Mouse (Mus musculus) ES-E14 (cell line): Measurements from ENCODE around the gene Trabd. TPM values are rescaled to one million over a fixed set of nuclear protein-coding genes. Genes with fewer than 3 reads are reported as not detected.
A peak's percentile ranks its signal among the peaks of the same experiment; 100 is the strongest.

Source experiments
- DNase-seq: peaks from one replicate; pipeline ENCODE4 v3.0.0-alpha.2; 2013; ENCODE audit warnings: low read depth, low spot score
- H3K27ac ChIP-seq: 2 replicates; pipeline ENCODE4 v1.5.1; 2012; ENCODE audit warnings: low read depth, mild to moderate bottlenecking, low read length, moderate library complexity, mixed read lengths; ENCODE audit not compliant: poor library complexity, insufficient read depth, severe bottlenecking
- H3K36me3 ChIP-seq: 2 replicates; pipeline ENCODE4 v1.6.1; 2012; ENCODE audit warnings: mild to moderate bottlenecking, low read length, moderate library complexity, mixed read lengths; ENCODE audit not compliant: control insufficient read depth, poor library complexity, insufficient read depth, severe bottlenecking
- H3K4me1 ChIP-seq, 2 experiments: fragments of 150-350 bp in 1 of 2; sonication (generic) in 1 of 2; 2 replicates each; pipeline ENCODE4 v1.6.1; 2012; ENCODE audit warnings: low read length in 2 of 2, mild to moderate bottlenecking in 1 of 2, mixed read lengths in 1 of 2; ENCODE audit not compliant: control insufficient read depth in 2 of 2, insufficient read depth in 2 of 2, poor library complexity in 1 of 2
- H3K4me3 ChIP-seq, 2 experiments: fragments of 150-350 bp in 1 of 2; sonication (generic) in 1 of 2; 2 replicates each; pipeline ENCODE4 v1.5.1; 2012; ENCODE audit warnings: low read length in 2 of 2, low read depth in 1 of 2, mild to moderate bottlenecking in 1 of 2, mixed read lengths in 1 of 2; ENCODE audit not compliant: insufficient read depth in 1 of 2, poor library complexity in 1 of 2, severe bottlenecking in 1 of 2
- H3K9ac ChIP-seq: 2 replicates; pipeline ENCODE4 v1.6.1; 2012; ENCODE audit warnings: low read depth, mild to moderate bottlenecking, low read length, mixed read lengths; ENCODE audit not compliant: poor library complexity, insufficient read depth, severe bottlenecking
- H3K9me3 ChIP-seq: fragments of 150-350 bp; sonication (generic); 2 replicates; pipeline ENCODE4 v1.6.1; 2012; ENCODE audit warnings: low read depth, mild to moderate bottlenecking, low read length; ENCODE audit not compliant: control insufficient read depth, insufficient read depth
- CHD2 ChIP-seq: IDR thresholded peaks from 2 replicates; pipeline ENCODE4 v1.6.1; 2014; ENCODE audit warnings: mild to moderate bottlenecking, low read depth, low read length, inconsistent platforms
- HCFC1 ChIP-seq: IDR thresholded peaks from 2 replicates; pipeline ENCODE4 v1.6.1; 2012; ENCODE audit warnings: low read length, inconsistent platforms, borderline replicate concordance; ENCODE audit not compliant: insufficient read depth
- MAFK ChIP-seq: IDR thresholded peaks from 2 replicates; pipeline ENCODE4 v1.6.1; 2014; ENCODE audit warnings: mild to moderate bottlenecking, low read depth, low read length, inconsistent platforms; ENCODE audit not compliant: insufficient read depth
- ZC3H11A ChIP-seq: IDR thresholded peaks from 2 replicates; pipeline ENCODE4 v1.6.1; 2012; ENCODE audit warnings: low read depth, mild to moderate bottlenecking, inconsistent platforms, low read length, borderline replicate concordance
- ZNF384 ChIP-seq: IDR thresholded peaks from 2 replicates; pipeline ENCODE4 v1.6.1; 2012; ENCODE audit warnings: low read depth, low read length, inconsistent platforms
- in situ Hi-C, 2 experiments: fragments of 600-800 bp; cut with MboI; formaldehyde crosslinking; loops; one replicate each; pipeline ENCODE4 v1.15.1; 2025; ENCODE audit warnings: low sequenced_read_pairs in 2 of 2, inconsistent platforms in 1 of 2; ENCODE audit not compliant: unreplicated experiment in 2 of 2
- total RNA-seq: library from RNA; depleted of rRNA; stranded (reverse); fragments of 300-350 nt; gene quantifications from 2 replicates; pipeline ENCODE4 v1.2.3, GENCODE M21; 2012

Gene Trabd
- total RNA-seq, 1 experiment = 29.9 TPM

GRCm38 (mm10) chr15:89073993-89074603 lies 826 bp upstream of the Trabd start:
- in situ Hi-C loops = no loop called here
- H3K4me3 ChIP-seq = no peak overlapping the region
- H3K9me3 ChIP-seq = no peaks in the 10 kb centered on the region
- H3K27ac ChIP-seq = no peak overlapping the region
- no peaks in the 10 kb centered on the region for H3K36me3 ChIP-seq
- no peak for DNase-seq
- peaks cover 0 to 16% of the 10 kb centered on the region in 2 experiments; a peak in 2 of 4 replicates for H3K4me1 ChIP-seq
- H3K9ac ChIP-seq = no peak overlapping the region
- TF ChIP-seq ZNF384 = no peak
- TF ChIP-seq ZC3H11A = no peak
- TF ChIP-seq HCFC1 = no peak
- TF ChIP-seq CHD2 = no peak
- TF ChIP-seq MAFK = no peak

- peak overlapping the region; percentile 59 to 78 for H3K4me3 ChIP-seq
- peak overlapping the region; percentile 62; the same call in 1 of the 2 replicates for H3K9ac ChIP-seq
- in situ Hi-C loops = no loop called here
- peaks cover 0 to 10% of the 10 kb centered on the region in 2 experiments; a peak in 2 of 4 replicates for H3K4me1 ChIP-seq
- H3K36me3 ChIP-seq = no peaks in the 10 kb centered on the region
- H3K9me3 ChIP-seq = no peaks in the 10 kb centered on the region
- no peak overlapping the region for H3K27ac ChIP-seq
- TF ChIP-seq ZC3H11A (no peak), HCFC1 (0 out of 2 replicates have a peak, but pooled peaks have one; percentile 24)
- DNase-seq = peak; percentile 48
These were observed 689 bp downstream of the Trabd start for GRCm38 (mm10) chr15:89075478-89076147.

GRCm38 (mm10) chr15:89076156-89076731 lies 1.3 kb downstream of the Trabd start:
- no peak for DNase-seq
- in situ Hi-C loops = no loop called here
- peak overlapping the region; percentile 87 for H3K9ac ChIP-seq
- peaks cover 0 to 7% of the 10 kb centered on the region in 2 experiments; a peak in 2 of 4 replicates for H3K4me1 ChIP-seq
- TF ChIP-seq ZC3H11A = no peak
- H3K4me3 ChIP-seq = peak overlapping the region; percentile 74 to 78
- H3K9me3 ChIP-seq = no peaks in the 10 kb centered on the region
- no peak overlapping the region for H3K27ac ChIP-seq
- no peaks in the 10 kb centered on the region for H3K36me3 ChIP-seq

GRCm38 (mm10) chr15:89078208-89078836 lies 3.4 kb downstream of the Trabd start:
- no peaks in the 10 kb centered on the region for H3K9me3 ChIP-seq
- peaks cover 0 to 7% of the 10 kb centered on the region in 2 experiments; a peak in 2 of 4 replicates for H3K4me1 ChIP-seq
- no peak overlapping the region for H3K4me3 ChIP-seq
- in situ Hi-C loops = no loop called here
- no peak for DNase-seq
- no peak overlapping the region for H3K27ac ChIP-seq
- no peak overlapping the region for H3K9ac ChIP-seq
- TF ChIP-seq ZC3H11A = no peak
- TF ChIP-seq CHD2 = no peak
- no peak for TF ChIP-seq HCFC1
- TF ChIP-seq ZNF384 = no peak
- TF ChIP-seq MAFK = no peak
- H3K36me3 ChIP-seq = peaks cover 10% of the 10 kb centered on the region; the same call in 1 of the 2 replicates
